Mouse (Mus musculus): ENCODE measurements around the gene Prss2.
"Not testable (repeated sequence)": the region's sequence is repeated elsewhere in the genome, so short reads cannot be mapped to it uniquely, and the experiment has no call there.

The Prss2 gene

DNA sequence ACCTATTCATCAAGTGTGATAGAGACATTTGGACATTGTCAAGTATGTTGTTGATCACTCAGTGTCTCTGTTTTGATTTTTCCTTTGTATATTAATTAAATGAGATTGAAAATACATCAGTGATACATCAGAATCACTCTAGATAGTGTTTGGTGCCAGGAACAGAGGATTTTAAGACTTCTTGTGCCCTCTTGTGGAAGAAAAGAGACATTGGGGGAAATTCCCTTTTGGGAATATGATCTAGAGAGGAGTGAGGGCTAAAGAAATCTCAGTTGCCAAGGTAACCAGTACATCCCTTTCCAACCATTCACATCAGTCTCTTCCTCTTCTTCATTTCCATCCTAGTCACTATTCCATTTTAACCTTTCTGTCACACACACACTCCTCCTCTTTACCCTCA, 34.8 kb downstream of the Prss2 start:
- no peak for DNase-seq (ENCODE audit: low read depth)

DNA sequence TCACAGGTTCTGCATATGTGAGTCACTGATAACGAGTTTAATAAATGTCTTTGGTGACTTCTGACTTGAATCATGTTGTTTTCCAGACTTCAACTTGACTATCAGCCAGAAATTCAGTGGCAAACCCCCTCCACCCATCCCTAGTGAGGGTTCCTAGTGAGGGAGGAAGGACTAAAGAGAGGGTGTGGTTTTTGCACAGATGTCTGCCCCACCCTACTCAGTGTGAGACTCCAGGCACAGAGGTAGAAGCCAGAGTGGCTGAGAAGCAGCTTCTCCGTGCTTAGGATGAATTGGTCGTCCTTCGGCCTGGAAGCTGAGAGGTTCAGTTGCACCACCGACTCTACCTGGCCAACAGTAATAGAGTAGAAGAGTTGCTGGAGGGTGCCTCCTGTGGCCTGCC, 35.9 kb downstream of the Prss2 start:
- no peak for DNase-seq (ENCODE audit: low read depth)

DNA sequence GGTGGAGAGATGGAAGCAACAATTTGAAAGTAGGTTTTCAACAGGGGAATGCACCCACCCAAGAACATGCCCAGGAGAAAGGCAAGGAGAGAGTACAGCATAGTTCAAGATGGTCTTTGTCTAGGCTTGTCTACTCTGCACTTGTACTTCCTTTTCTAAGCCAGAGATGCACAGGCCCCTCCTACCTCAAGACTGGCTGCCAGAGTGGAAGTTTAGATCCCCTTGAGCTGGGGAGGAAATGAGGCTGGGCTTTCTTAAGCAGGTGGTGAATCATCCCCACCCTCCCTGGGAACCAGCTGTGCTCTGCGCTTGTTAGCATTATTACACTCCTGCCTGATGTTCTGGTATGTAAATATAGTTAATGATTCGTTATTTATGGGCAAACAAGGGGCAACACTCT, 36.7 kb downstream of the Prss2 start:
- DNase-seq (ENCODE audit: low read depth), result no peak

DNA sequence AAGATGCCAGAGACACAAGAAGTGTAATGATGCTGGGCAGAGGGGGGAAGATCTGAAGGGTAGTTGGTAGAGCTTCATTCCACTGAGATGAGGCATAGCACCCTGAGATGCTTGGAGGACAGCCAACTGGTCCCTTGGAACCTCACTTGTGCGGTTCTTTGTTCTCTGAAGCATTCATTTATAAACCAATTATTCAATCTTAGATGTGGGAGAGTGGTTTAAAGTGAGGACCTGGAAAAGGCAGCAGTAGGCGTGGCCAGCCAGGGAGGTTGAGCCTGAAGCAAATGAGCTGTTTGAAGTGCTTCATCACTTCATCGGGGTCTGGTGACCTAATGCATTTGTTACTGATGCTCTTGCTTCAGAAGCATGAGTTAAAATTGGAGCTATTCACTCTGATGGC, 37.7 kb downstream of the Prss2 start:
- no peak for DNase-seq (ENCODE audit: low read depth)

DNA sequence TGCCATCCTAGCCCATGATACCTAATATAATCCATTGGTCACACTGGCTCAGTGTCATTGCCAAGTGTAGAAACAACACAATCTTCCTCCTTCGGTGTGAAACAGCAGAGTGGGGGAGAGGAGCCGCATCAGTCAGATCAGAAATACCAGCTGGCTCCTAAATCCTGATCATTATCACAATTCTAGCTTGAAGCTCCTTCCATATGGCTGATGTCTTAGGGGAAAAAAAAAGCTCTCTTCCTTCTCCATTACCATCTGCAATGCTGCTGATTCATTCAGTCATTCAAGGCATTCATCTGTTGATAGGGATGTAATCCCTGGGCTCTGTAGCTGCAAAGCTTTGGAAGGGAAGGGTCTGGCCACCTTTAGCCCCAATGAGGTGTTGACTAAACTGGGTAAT, 38.7 kb downstream of the Prss2 start:
- no peak for DNase-seq (ENCODE audit: low read depth)

DNA sequence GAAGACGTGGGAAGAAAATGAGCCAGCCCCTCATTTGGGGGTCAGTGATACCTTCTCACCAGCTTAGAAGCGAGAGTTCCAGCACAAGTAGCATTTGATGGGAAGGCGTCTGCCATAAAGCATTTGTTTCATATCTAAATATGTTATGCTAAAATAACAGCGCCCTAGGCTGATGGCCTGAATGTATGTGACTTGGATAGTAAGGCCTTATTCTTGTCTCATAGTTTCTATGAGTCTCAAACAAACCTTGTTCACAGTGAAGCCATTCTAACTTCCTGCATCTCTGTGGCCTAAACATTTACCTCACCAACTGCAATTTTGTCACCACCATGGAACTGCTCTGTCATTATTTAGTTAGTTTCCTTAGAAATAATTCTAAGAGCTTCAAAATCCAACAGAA, 41.0 kb downstream of the Prss2 start:
- no peak for DNase-seq (ENCODE audit: low read depth)

DNA sequence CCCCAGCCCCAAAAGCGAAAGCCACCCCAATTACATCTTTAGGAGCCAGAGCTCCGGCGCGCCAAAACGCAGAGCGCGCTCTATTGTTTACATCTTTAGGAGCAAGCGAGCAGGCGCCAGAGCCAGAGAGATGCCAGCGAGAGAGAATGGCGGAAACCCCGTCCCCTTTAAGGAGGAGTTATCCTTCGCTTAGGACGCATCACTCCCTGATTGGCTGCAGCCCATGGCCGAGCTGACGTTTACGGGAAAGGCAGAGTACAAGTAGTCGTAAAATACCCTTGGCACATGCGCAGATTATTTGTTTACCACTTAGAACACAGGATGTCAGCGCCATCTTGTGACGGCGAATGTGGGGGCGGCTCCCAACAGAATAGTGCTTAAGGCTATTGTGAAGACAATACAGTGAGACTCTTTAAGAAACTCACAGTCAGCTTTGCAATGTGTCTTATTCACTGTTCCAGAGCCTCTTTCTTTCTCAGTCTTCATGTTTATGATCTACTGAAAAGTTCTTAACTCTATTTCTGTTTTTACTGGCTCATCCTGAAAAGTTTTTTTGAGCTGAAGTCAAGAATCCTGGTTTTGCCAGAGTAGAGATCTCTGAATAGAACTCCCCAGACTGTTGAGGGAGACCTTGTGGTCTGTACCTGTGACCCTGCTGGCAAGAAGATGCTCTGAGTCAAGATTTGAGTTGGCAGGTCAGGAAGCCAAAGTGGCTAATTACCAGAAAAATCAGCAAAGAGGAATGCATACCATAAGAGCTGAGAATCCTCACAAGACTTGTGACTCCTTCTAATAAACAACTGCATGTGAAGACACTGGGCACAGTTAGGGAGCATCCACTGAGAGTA, 41.7 kb downstream of the Prss2 start:
- not testable (repeated sequence) for DNase-seq (ENCODE audit: low read depth)

DNA sequence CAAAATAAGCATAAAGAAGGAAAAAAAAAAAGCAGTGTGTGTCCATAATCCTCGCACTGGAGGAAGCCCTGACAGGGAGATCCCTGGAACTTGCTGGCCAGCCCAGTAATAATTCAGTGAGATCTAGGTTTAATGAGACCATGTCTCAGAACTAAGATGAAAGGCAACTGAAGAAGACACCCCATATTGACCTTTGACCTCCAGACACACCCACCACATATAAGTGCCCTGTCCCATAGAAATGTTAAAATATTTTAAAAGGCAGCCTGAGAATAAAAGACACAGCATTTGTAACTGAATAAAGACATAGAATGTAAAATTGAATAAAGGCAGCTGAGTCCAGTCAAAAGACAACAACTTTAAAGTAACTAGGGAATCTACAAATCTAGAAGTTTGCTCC, 43.7 kb downstream of the Prss2 start:
- no peak for DNase-seq (ENCODE audit: low read depth)

DNA sequence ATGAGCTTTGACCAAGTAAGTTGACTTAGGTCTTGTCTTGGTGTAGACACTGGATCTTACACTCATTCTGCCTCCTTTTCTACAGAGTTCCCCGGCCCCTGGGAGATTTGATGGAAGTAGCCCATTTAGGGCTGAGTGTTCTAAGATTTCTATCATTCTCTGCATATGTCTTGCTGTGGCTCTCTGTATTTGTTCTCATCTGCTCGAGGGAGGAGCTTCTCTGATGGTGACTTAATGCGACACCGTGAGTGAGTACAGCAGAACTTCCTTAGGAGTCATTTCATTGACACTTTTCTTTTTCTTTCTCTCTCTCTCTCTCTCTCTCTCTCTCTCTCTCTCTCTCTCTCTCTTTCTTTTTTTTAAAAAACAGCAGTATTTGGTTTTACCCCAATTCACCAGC, 45.4 kb downstream of the Prss2 start:
- no peak for DNase-seq (ENCODE audit: low read depth)

DNA sequence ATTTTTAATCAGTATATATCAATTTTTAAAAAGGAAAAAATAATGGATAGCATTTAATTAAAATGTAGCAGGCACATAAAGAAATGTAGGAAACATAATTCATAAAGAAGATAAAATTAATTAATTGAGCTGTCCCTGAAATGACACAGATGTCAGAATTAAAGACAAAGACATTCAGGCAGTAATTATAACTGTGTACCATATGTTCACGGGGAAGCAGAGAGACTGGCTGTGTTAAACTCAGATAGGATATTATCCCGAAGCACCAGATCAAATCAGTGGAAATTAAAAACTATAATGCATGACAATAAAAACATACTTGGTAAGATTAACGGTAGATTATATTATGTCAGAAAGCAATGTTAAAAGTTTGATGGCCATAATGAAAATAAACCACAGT, 47.5 kb downstream of the Prss2 start:
- no peak for DNase-seq (ENCODE audit: low read depth)

Measured in c-Kit-positive CD71-negative TER-119-negative erythroid progenitor cells, embryonic 14.5 days (primary cell).